Mouse (Mus musculus) limb, embryonic 10.5 days (tissue): ENCODE data around the gene Fat1. TPM values are rescaled to one million over a fixed set of nuclear protein-coding genes. Genes with fewer than 3 reads are reported as not detected.

ENCODE experiments used
- DNase-seq: peaks from one replicate; pipeline ENCODE4 v3.0.0-alpha.2; 2017; ENCODE audit warnings: low spot score
- H3K27ac ChIP-seq: fragments of 300-500 bp; sonication (generic); 2 replicates; pipeline ENCODE4 v1.5.1; 2016; ENCODE audit warnings: mild to moderate bottlenecking
- H3K27me3 ChIP-seq: fragments of 300-500 bp; sonication (generic); 2 replicates; pipeline ENCODE4 v1.6.1; 2016; ENCODE audit warnings: low read depth, mild to moderate bottlenecking; ENCODE audit not compliant: poor library complexity, severe bottlenecking
- H3K36me3 ChIP-seq: fragments of 300-500 bp; sonication (generic); 2 replicates; pipeline ENCODE4 v1.6.1; 2016; ENCODE audit warnings: mild to moderate bottlenecking, moderate library complexity
- H3K4me1 ChIP-seq: fragments of 300-500 bp; sonication (generic); 2 replicates; pipeline ENCODE4 v1.6.1; 2016
- H3K4me3 ChIP-seq: fragments of 300-500 bp; sonication (generic); 2 replicates; pipeline ENCODE4 v1.5.1; 2016; ENCODE audit warnings: mild to moderate bottlenecking, moderate library complexity
- H3K9me3 ChIP-seq: fragments of 300-500 bp; sonication (generic); replicated peaks from 2 replicates; pipeline ENCODE4 v1.6.1; 2016; ENCODE audit warnings: mild to moderate bottlenecking
- WGBS: fragments of 180-500 bp; shearing (Covaris S2); methylation state at CpG from one replicate; pipeline ENCODE4 v1.1.7; 2016; 5-methylcytosine and 5-hydroxymethylcytosine counted together
- polyA plus RNA-seq: library from polyadenylated mRNA; unstranded; fragments of >200 nt; fragmentation: Nextera tagmentation; extraction: Ambion mirVana; gene quantifications from 2 replicates; pipeline ENCODE4 v1.2.1, GENCODE M21; 2016

The Fat1 gene
- polyA plus RNA-seq, 1 experiment from 2014 or later: 20.1 TPM

DNA sequence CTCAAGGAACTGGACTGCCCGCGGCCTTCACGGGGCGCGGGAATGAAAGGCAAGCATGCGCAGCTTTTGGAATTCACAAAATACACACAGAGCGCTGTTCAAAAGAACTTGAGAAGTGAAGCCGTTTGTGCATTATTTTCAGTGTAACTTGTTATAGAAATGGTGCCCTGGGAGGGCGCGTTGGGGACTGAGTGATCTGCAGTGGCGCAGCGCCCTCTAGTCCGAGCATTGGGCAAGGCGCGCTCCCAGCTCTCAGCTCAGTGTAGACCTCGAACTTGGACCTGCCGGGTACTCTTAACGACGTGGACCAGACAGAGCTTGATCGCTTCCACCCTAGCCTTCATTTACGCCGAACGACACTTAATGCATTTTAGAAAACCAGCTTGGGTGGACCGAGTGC lies 494 bp downstream of the Fat1 start:
- Histone ChIP-seq H3K4me1 (peaks cover 17% of the 10 kb centered on the region), H3K36me3 (peaks cover under 1% of the 10 kb centered on the region), H3K9me3 (no peaks in the 10 kb centered on the region), H3K4me3 (peak overlapping the region; percentile 79), H3K27ac (peak overlapping the region; percentile 95), H3K27me3 (peaks cover 11% of the 10 kb centered on the region; the same call in 1 of the 2 replicates)
- DNase-seq: peak; percentile 89
- WGBS: under 1% methylated on average over 24 of the region's 24 CpGs

DNA sequence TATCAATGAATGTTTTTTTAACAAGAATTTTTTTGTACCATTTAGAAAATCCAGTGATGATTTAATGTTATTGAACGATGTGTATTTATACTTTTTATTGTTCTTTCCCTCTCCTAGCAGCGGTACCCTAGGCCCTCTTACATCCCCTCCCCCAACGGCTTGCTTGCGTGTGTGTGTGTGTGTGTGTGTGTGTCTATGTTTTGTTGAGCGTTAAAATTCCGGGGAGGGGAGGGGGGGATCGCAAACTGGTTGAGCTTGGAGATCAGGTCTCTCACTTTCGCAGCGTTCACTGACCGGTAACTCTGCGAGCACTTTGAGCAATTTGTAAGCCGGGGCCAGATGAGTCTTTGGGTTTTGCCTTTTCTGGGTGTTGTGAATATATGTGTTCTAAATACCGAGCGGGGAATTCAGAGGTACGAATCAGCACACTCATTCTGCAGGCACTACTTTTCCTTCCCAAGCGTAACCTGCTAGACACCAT lies 1.3 kb downstream of the Fat1 start:
- WGBS: 1% methylated on average over 16 of the region's 16 CpGs
- Histone ChIP-seq H3K27ac (peak overlapping the region; percentile 95), H3K9me3 (no peaks in the 10 kb centered on the region), H3K4me3 (peak overlapping the region; percentile 79), H3K27me3 (peaks cover 11% of the 10 kb centered on the region; the same call in 1 of the 2 replicates), H3K4me1 (peaks cover 19% of the 10 kb centered on the region), H3K36me3 (peaks cover 8% of the 10 kb centered on the region)
- peak; percentile 66 for DNase-seq

DNA sequence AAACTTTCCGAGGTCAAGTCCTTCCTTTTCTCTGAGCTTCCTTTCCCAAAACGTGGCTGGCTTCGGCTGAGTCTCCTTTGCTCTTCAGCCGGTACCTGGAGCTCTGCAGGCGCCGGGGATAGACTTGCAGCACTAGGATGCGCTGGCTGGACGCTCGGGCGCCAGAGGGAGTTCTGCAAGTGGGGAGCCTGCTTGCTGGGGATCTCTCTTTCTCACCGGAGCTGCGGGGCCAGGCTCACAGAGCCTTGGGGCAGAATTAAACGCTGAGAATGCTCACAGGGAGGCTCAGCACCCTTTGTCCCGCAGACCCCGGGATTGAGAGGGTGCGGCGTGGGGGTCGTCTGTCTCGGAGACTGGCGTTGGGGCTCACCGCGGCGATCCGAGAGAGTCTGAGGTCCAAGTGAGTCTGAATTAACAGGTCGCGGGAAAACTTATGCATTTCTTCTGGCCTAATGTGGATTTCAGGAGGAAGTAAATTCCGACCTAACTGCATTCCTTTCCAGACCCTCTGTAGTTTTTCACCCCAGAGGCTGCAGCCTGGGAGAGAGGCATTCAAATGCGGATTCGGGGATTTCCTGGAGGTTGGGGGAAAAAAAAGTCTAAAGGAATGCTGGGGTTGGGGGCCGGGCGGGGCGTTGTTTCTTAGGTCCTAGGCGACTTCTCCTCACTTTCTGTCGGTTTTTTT lies 2.0 kb downstream of the Fat1 start:
- Histone ChIP-seq H3K27me3 (peaks cover 11% of the 10 kb centered on the region; the same call in 1 of the 2 replicates), H3K27ac (peak overlapping the region; percentile 95), H3K4me1 (peaks cover 23% of the 10 kb centered on the region), H3K4me3 (peak overlapping the region; percentile 79), H3K9me3 (no peaks in the 10 kb centered on the region), H3K36me3 (peaks cover 13% of the 10 kb centered on the region)
- peak; percentile 78 for DNase-seq
- WGBS: 0% methylated on average over 34 of the region's 34 CpGs

DNA sequence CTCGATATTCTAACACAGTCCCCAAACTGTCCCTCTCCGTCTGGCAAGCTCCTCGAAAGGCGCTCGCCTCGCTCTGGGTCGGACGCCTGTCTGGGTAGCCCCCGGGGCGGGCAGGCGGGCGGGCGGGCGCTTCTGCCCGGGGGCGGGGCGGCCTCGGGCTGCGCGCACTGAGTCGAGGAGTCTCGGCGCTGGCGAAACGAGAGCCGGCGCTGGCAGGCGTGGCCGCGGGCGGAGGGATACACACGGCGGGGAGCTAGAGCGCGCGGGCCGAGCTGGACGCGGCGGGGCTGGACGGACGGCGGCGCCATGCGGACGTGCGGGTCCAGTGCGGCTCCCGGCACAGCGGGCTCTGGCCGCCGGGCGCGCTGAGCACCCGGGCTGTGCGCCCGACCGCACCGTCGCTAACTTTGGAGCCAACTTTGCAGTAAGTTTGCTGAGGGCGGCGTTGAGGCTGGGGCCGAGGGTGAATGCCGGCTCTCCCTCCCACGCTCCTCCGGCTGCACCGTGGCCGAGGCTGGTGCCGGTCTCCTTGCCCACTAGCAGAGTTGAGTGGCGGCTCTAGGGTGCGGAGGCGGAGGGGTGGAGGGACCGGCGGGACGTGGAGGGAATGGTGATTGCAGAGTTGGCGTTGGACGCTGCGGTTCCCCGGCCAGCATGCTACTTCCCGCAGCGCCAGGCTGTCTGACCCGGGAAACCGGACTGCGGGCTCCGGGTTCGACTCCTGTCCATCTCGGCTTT lies 2.8 kb downstream of the Fat1 start:
- H3K27ac ChIP-seq: peak overlapping the region; percentile 95
- H3K36me3 ChIP-seq: peaks cover 15% of the 10 kb centered on the region
- no peaks in the 10 kb centered on the region for H3K9me3 ChIP-seq
- WGBS: under 1% methylated on average over 87 of the region's 87 CpGs
- peak; percentile 96 for DNase-seq
- peaks cover 31% of the 10 kb centered on the region for H3K4me1 ChIP-seq
- peaks cover 8% of the 10 kb centered on the region; the same call in 1 of the 2 replicates for H3K27me3 ChIP-seq
- peak overlapping the region; percentile 79 for H3K4me3 ChIP-seq

DNA sequence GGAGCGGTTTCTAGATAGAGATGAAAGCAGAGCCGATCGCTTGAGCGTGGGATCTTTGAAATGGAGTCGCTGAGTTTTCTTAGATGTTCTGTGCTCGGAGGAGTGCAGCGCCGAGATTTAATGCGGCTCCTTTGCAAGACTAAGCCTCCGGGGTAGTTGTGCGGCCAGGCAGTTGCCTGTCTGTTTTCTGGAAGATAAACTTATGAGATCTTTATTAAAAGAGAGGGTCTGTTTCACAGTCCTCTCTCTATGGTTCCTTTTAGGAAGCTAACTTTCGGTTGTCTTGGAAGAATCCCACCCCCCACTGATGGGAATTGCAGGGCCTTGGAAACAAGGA lies 3.4 kb downstream of the Fat1 start:
- Histone ChIP-seq H3K27me3 (peaks cover 6% of the 10 kb centered on the region; the same call in 1 of the 2 replicates), H3K4me3 (peak overlapping the region; percentile 79), H3K4me1 (peaks cover 34% of the 10 kb centered on the region), H3K36me3 (peaks cover 15% of the 10 kb centered on the region), H3K27ac (peak overlapping the region; percentile 95), H3K9me3 (no peaks in the 10 kb centered on the region)
- no peak for DNase-seq
- under 1% methylated on average over 12 of the region's 12 CpGs for WGBS

DNA sequence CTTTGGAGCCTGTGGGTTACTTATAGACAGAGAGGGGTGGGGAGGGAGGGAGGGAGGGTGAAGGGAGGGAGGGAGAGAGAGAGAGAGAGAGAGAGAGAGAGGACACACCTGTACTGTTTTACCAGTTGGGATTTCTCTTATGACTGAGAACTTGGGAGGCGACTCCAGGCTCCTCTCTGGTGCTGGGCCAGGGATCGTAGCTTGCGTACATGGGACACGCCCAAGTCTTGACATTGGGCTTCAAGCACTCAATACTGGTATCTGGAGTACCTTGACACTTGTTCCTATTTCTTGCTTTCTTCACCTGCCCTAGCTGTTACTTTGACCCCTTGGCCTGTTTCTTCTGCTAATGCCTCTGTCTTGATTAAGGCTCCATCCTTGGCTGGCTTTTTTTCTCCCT lies 10.3 kb downstream of the Fat1 start:
- no peak for DNase-seq
- Histone ChIP-seq H3K27me3 (no peaks in the 10 kb centered on the region), H3K9me3 (no peaks in the 10 kb centered on the region), H3K4me1 (peaks cover 40% of the 10 kb centered on the region), H3K27ac (no peak overlapping the region), H3K36me3 (peaks cover 57% of the 10 kb centered on the region), H3K4me3 (no peak overlapping the region)
- 95% methylated on average over 4 of the region's 4 CpGs for WGBS

DNA sequence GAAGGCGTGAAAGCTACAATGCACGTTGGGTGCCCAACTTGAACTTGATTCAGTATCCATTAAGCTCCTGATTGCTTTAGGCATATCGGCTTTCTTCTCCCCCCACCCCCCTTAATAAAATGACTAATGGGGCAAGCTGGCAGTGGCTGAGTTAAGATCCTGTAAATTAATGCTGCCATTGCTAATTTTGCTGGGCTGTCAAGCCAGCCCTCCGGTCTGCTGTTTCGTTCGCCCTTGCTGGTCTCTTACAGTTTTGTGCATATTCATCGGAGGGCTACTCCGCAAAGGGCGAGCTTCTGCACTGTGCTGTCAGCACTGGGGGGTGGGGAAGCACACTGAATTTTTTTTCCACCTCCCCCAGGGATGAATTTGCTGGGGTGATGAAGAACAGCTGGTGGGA lies 13.3 kb downstream of the Fat1 start:
- peaks cover 21% of the 10 kb centered on the region for H3K4me1 ChIP-seq
- H3K9me3 ChIP-seq: no peaks in the 10 kb centered on the region
- WGBS: 68% methylated on average over 9 of the region's 9 CpGs
- no peak overlapping the region for H3K4me3 ChIP-seq
- H3K27ac ChIP-seq: peak overlapping the region; percentile 19; the same call in 1 of the 2 replicates
- no peaks in the 10 kb centered on the region for H3K27me3 ChIP-seq
- H3K36me3 ChIP-seq: peaks cover 72% of the 10 kb centered on the region
- no peak for DNase-seq

DNA sequence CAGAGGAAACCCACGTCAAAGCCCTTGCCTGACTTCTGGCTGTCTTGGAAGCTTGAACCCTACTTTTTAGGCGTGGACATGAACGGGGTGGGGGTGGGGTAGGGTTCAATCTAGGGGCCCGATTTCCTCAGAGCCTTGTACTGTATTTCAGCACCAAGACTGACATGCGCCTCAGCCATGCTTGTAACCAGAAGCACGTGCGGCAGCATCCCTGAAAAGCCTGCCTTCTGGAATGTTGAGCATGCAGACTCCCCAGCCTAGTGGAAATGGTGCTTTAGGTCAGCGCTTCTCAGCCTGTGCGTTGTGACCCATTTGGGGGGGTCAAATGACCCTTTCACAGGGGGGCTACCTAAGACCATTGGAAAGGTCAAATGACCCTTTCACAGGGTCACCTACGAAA lies 25.2 kb downstream of the Fat1 start:
- peaks cover 35% of the 10 kb centered on the region for H3K4me1 ChIP-seq
- 46% methylated on average over 10 of the region's 10 CpGs for WGBS
- no peak overlapping the region for H3K4me3 ChIP-seq
- H3K9me3 ChIP-seq: no peaks in the 10 kb centered on the region
- H3K27me3 ChIP-seq: no peaks in the 10 kb centered on the region
- DNase-seq: no peak
- peaks cover 80% of the 10 kb centered on the region for H3K36me3 ChIP-seq
- H3K27ac ChIP-seq: no peak overlapping the region

DNA sequence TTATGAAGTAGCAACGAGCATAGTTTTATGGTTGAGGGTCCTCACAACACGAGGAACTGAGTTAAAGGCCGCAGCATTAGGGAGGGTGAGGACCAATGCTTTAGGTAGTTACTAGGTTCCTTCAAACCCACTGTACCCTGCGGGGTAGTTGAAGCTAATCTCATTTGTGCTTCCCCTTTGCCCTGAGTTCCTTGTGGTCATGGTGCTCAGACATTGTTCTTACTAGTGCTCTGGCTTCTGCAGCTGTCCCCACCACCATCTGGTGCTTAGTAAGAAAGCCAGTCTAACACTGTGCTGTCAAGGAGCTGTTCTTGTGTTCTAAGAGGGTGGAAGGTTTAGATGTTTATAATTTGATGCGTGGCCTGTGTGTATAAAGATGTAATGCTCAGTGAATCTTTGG lies 25.7 kb downstream of the Fat1 start:
- Histone ChIP-seq H3K27me3 (no peaks in the 10 kb centered on the region), H3K36me3 (peaks cover 77% of the 10 kb centered on the region), H3K4me1 (peaks cover 35% of the 10 kb centered on the region), H3K27ac (no peak overlapping the region), H3K4me3 (no peak overlapping the region), H3K9me3 (no peaks in the 10 kb centered on the region)
- DNase-seq: no peak
- 74% methylated on average over 5 of the region's 5 CpGs for WGBS

DNA sequence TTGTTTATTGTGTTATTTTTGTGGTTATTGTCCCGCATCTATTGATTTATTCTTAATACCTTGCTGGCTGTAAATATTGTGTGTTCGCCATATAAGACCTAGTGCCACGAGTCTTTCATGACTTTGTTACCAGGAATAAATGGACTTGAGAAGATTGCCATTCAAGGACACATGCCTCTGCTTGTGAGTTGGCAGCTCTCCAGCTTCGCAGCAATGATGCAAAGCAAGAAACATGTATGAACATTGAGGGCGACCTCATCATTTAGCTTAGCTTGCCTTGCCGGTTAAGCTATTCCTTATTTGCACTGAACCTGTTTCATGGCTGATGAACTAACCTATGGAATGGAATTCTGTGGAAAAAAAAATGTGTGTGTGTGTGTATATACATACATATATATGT lies 26.2 kb downstream of the Fat1 start:
- no peak for DNase-seq
- H3K9me3 ChIP-seq: no peaks in the 10 kb centered on the region
- H3K36me3 ChIP-seq: peaks cover 76% of the 10 kb centered on the region
- H3K27me3 ChIP-seq: no peaks in the 10 kb centered on the region
- H3K4me3 ChIP-seq: no peak overlapping the region
- peaks cover 35% of the 10 kb centered on the region for H3K4me1 ChIP-seq
- no peak overlapping the region for H3K27ac ChIP-seq
- 93% methylated on average over 6 of the region's 6 CpGs for WGBS

DNA sequence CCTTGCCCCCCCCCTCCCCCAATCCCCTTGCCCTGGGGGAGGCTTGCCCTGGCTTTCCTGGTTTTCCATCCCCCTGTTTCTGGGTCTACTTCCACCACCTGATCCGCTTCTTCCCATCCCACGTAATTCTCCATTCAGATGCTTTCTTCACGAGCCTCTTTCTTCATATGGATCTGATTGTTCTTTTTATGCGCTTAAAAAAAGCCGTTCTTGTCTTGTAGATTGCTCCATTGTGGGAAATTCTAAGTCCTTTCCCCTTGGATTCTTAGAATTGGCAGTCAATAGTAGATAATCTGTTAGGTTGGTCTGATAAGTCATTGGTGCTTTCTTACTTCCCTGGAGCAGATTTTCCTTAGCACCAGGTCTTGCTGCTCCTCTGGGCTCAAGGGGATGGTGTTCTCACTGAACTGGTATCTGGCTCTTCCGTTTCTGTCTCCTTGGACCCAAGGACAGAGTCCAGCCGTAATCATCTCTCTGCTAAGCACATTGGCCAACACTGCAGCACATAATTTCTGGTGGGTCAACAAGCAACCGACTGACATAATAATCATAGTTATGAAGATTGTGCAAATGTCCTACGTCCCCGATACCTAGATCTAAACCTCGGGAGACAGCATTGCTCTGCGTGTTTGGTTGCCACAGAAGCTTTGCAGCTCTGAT lies 27.5 kb downstream of the Fat1 start:
- Histone ChIP-seq H3K27ac (no peak overlapping the region), H3K4me3 (no peak overlapping the region), H3K27me3 (no peaks in the 10 kb centered on the region), H3K36me3 (peaks cover 74% of the 10 kb centered on the region), H3K4me1 (peaks cover 32% of the 10 kb centered on the region), H3K9me3 (no peaks in the 10 kb centered on the region)
- WGBS: 93% methylated on average over 12 of the region's 12 CpGs
- DNase-seq: no peak

DNA sequence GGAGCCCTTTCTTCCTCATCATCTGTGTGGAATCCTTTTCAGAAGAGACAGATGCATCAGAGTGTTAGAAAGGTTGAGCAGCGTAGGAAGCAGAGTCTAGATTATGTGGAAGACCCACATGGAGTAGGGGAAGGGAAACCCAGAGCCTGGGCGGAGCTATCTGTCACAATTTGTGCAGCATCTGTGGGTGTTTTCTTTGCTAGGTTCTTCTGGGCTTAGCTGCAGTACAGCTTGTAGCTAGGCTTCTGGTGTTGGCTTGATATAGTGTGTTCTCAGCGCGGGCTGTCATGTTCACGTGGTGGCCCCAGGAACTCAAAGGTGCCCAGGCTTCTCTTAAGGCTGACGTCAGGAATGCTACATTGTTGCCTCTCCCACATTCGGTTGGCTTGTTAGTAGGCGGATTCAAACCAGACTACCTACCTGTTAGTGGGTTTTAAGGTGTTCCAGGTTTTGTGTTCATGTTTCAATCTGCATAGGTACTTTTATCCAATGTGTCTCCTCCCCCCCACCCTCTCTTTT lies 32.3 kb downstream of the Fat1 start:
- DNase-seq: no peak
- 94% methylated on average over 8 of the region's 8 CpGs for WGBS
- Histone ChIP-seq H3K4me1 (peaks cover 31% of the 10 kb centered on the region), H3K9me3 (no peaks in the 10 kb centered on the region), H3K27ac (no peak overlapping the region), H3K4me3 (no peak overlapping the region), H3K36me3 (peaks cover 39% of the 10 kb centered on the region), H3K27me3 (no peaks in the 10 kb centered on the region)

DNA sequence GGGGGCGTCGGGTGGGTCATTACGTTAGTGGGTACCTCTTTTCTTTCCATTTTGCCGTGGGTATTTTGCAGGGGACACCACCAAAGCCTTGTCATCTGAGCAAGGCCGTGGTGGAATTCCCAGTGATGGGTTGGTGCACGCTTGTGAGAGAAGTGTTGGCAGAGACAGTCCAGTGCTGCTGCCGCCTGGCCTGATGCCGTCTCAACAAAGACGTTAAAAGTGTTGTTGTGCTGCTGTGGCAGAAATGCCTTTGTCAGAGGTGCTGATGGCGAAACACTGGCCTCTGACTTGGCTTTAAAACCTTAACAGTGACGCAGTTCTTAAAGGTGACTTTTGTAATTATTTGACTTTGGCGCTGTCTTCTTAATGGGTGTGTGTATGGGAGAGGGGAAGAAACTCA lies 34.8 kb downstream of the Fat1 start:
- Histone ChIP-seq H3K27me3 (peaks cover 3% of the 10 kb centered on the region; the same call in 1 of the 2 replicates), H3K36me3 (peaks cover 25% of the 10 kb centered on the region), H3K4me1 (peaks cover 53% of the 10 kb centered on the region), H3K27ac (no peak overlapping the region), H3K4me3 (no peak overlapping the region), H3K9me3 (no peaks in the 10 kb centered on the region)
- WGBS: 34% methylated on average over 12 of the region's 12 CpGs
- DNase-seq: no peak
